Mouse (Mus musculus) R1 (cell line): ENCODE measurements around the gene Zbed5.
A peak's percentile ranks its signal among the peaks of the same experiment; 100 is the strongest.

ENCODE experiments used
- DNase-seq: peaks from one replicate; pipeline ENCODE4 v3.0.0-alpha.2; 2018; ENCODE audit warnings: low read depth, low spot score

The Zbed5 gene

DNA sequence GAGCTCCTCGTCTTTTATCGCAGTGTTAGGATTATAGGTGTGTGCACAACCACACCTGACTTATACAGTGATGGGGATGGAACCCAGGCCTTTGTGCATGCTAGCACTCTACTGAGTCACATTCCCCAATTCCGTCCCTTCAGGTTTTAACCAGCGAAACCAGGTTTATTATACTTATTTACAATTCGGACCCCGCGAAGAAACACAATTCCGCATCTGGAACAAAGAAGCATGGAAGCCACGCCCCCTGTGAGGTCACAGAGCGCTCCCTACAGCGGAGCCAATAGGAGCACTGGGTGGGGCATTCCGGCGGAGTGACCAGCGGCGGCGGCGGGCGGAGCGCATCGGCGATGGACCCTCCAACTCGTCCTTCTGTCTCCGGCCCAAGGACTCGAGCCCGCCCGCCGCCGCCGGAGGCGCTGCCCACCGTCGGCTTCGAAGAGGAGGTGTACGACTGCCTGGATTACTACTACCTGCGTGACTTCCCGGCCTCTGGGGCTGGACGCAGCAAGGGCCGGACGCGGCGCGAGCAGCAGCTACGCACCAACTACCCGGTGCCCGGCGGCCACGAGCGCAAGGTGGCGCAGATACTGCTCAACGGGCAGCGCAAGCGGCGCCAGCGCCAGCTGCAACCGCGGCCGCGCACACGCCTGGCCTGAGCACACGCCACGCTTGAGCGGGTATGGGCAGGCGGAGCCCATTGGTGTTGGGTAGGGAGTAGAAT lies 12.9 kb downstream of the Zbed5 start, which contains the start of gene Nupr1l:
TSS of gene Nupr1l (plus strand) at position 299 of the 724 bp plus-strand sequence.
- peak; percentile 91 for DNase-seq

DNA sequence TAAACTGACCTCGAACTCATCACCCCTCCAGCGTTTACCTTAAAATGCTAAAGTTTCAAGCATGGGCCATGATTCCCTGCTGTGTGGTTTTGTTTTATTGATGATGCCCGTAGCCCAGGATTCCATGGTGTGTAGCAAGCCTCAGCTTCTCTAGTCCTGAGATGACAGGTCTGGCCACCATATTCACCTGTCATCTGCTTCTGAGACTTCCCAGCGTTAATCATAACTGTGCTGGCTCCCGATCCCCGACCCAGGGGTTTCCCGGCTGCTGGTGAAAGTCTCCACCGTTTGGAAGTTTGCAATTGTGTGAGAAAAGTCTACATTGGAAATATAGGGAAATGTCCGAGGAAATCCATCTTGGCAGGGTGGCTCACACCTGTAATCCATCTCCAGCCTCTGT lies 13.6 kb downstream of the Zbed5 start:
- no peak for DNase-seq

GRCm38 (mm10) chr5:129909591-129909990 lies 14.1 kb downstream of the Zbed5 start:
- peak; percentile 67 for DNase-seq

- DNase-seq: peak; percentile 87
Measured at GRCm38 (mm10) chr5:129914024-129914423, 18.5 kb downstream of the Zbed5 start.

DNA sequence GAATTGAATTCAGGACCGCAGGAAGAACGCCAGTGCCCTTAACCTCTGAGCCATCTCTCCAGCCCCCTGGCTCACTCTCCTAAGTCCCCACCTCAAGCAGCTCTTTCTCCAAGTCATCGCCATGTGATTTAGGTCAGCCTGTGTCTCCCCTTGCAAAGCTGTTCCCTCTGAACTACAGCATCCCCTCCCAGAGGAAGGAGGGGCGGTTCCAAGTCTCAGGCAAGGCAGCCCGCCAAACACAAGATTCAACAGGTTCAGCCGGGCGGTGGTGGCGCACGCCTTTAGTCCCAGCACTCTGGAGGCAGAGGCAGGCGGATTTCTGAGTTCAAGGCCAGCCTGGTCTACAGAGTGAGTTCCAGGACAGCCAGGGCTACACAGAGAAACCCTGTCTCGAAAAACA lies 20.0 kb downstream of the Zbed5 start:
- DNase-seq: peak; percentile 72

- DNase-seq: peak; percentile 83
Measured at GRCm38 (mm10) chr5:129918065-129918651, 22.6 kb downstream of the Zbed5 start.

GRCm38 (mm10) chr5:129918752-129919151 lies 23.2 kb downstream of the Zbed5 start:
- peak; percentile 42 for DNase-seq

DNA sequence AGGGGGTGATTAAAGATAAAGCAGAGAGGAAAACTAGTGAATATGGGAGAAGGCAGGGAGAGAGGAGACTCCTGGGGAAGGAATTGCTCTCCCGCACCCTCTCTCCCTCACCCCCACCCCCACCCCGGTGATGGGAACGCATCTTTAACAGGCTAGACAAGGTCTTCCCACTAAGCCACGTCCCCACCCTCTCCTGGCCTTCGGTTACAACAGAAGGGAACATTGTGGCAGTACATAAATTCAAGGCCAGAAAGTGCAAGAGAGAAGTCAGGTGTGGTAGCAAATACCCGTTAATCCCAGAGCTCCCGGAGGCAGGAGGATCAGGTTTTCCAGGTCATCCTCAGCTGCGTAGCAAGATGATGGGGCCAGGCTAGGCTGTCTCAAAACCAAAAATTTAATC lies 23.8 kb downstream of the Zbed5 start:
- DNase-seq: peak; percentile 55

GRCm38 (mm10) chr5:129921972-129922371 lies 26.4 kb downstream of the Zbed5 start:
- peak; percentile 75 for DNase-seq

DNA sequence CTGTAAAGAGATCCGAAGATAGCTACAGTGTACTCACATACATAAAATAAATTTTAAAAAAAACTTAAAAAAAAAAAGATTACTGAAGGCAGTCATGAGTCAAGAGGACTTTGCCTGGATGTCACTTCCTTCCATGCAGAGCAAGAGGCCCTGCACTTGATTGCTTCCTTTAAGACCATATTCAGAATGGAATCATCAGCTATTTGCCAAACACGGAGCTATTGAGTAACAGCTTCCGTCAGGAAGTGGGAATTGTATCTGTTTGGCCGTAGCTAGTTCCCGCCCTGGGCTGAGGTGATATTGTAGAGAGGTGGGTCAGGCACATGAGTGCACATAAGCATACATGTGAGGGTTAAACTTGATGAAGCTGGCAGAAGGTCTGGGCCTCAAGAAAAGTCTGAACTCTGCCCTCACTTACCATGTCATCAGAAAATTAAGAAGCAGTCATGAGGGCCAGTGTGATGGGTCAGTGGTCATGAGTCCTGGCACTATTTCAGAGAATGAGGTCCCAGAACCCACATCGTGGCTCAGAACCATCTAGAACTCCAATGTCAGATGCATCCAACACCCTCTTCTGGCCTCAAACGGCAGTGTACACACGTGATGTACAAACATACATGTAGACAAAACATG lies 29.4 kb downstream of the Zbed5 start:
- DNase-seq: no peak

GRCm38 (mm10) chr5:129925933-129926332 lies 30.4 kb downstream of the Zbed5 start:
- DNase-seq: no peak

DNA sequence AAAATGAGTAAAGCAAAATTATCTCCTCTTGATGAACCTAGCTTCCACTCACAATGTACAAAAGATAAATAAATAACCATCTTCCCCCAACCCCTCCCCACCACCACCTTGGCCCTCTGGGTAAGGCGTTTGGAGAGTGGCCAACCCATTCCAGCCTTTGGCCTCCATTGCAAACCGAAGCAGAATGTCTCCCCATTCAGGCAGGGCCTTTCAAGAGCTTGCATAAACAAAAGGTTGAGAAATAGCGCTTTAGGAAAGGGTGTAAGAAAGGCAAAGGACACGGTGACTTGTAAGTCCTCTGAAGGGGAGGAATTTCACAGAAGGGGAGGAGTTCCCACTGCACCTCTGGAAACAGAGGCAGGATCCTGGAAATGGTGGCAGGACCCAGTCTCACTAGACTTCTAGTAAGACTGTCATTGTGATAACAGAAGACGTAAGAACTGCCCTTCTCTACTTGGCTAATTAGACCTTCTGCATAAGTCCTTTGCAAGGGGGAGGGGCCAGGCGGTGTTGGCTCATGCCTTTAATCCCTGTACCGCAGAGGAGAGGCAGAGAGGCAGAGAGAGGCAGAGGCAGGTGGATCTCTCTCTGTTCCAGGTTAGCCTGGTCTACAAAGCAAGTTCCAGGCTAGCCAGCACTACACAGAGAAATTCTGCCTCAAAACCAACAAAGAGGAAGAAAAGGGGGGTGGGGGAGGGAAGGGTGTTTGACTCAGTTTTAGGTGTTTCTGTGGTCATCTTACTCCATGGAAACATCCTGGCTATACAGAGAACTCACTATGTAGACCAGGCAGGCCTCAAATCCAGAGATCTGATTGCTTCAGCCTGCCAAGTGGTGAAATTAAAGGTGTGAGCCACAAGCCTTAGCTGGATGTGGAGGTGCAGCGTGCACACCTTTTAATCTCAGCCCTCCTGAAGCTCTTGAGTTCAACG lies 34.7 kb downstream of the Zbed5 start:
- DNase-seq: peak; percentile 50

DNA sequence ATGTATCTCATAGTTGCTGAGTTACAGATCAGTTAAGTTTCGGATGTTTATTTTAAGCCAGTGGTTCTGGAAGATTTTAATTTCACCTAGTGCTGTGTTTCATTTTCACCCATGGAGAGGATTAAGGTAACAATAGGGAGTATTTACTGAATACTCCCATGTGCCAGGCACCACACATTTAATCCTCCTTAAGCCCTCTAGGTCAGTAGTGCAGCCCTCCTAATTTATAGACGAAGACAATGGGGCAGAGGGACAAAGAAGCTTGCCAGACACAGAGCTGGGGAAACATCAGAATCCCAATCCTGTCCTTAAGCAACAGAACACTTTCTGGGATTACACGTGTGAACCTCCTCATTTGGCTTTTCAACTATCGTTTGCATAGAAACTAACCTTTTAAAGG lies 41.4 kb downstream of the Zbed5 start:
- DNase-seq: no peak

DNA sequence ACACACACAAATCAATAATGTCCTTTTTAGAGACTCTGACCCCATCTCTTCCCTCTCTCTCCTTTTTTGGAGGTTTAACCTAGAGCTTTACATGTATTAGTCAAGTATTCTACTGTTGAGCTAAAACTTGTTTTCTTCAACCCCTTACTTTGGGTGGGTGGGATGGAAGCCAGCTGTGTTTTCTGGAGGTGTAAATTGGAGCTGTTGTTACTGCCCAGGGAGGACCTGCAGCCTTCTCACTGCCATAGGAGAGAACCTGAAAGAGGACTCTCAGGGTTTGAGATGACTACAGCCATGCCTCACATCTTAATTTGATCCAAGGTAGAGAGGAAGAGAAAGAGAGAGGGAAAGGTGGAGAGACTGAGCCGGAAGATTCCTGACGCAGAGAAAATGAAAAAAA lies 44.8 kb downstream of the Zbed5 start:
- DNase-seq: no peak

DNA sequence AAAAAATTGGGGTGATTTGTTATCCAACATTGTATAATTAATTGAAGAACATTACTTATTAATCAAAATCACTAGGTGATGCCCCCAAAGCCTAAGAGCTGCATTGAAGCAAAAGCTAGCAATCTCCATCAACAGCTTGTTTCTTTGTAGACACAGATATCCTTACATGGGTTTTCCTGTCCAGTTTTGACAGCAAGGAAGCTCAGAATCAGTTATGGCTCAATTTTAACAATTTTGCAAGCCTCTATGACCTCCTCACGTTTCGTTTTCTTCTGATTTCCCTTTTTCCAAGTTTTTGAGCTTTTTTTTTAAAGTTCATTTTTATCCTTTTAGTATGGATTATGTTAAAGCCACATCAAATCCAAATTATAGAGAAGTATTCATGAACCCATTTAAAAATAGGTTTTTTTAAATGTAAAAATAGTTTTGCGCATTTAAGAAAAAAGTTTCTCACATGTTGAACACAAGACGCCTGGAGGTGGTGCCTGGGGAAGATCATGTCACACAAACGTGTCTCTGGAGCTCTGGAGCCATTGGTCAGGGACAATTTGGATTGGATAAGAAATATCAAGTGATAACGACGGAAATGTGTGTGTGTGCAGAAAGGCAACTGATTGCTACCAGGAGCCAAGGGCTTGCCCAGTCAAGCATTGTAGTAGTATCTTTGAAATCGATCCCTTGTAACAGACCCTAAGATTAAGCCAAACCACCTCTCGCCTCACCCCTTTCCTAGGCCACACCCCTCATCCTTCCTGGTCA lies 45.4 kb downstream of the Zbed5 start:
- DNase-seq: no peak

DNA sequence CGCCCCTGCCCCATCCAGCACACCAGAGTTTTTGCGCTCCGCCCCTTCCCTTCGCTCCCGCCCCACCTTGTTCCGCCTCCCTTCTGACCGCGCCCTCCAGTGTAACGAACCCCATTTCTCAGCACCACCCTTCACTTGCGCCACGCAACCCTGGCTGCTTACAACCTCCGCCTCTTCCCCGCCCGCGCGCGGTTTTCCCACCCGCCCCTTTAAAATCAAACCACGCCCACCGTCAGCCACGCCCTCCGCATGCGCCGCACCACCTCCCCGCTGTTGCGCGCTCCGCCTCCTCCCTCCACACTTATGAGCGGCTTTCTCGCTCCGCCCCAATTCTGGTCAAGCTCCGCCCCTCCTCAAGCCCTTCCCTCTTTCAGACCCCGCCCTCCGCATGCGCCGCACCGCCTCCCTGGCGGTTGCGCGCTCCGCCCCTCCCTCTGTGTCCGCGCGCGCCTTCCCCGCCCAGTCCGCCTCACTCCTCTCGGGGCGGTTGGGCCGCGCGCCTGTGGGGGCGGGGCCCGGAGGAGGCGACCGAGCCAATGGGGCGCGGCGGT lies 46.0 kb downstream of the Zbed5 start, which contains the start of gene Vkorc1l1:
TSS of gene Vkorc1l1 (plus strand) at position 476 of the 551 bp plus-strand sequence.
- DNase-seq: peak; percentile 98

- DNase-seq: peak; percentile 53
Measured at GRCm38 (mm10) chr5:129942073-129942939, 46.8 kb downstream of the Zbed5 start.

GRCm38 (mm10) chr5:129943402-129943801 lies 47.9 kb downstream of the Zbed5 start:
- no peak for DNase-seq

DNA sequence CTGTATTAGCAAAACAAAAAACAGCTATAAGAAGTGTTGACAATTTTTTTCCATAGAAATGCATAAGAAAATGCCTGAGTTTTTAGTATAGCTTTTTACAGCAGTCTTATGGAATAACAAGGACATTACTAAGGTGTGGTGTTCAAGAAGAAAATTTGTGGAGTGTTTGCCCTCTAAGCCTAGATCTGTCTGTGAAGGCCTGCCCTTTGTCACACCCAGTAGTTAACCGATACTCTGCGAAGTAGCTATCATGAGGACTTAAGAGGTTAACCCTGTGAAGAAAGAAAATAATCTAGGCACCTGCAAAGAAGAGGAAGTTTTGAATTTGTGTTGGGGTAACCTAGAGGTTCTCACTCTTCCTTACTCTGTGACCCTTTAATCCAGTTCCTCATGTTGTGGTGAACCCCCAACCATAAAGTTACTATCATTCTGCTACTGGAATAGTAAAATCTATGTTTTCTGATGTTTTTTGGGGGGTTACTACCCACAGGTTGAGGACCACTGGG lies 52.1 kb downstream of the Zbed5 start:
- no peak for DNase-seq
